Mouse (Mus musculus) stomach, postnatal 0 days (tissue): ENCODE results near the gene H2afv.

Experiments used
- CTCF ChIP-seq: IDR thresholded peaks from 2 replicates; pipeline ENCODE4 v1.5.1; 2016; ENCODE audit warnings: antibody characterized with exemption, low read depth, mild to moderate bottlenecking, moderate library complexity
- EP300 ChIP-seq: optimal IDR thresholded peaks from 2 replicates; pipeline ENCODE3; 2016; ENCODE audit warnings: antibody characterized with exemption

DNA sequence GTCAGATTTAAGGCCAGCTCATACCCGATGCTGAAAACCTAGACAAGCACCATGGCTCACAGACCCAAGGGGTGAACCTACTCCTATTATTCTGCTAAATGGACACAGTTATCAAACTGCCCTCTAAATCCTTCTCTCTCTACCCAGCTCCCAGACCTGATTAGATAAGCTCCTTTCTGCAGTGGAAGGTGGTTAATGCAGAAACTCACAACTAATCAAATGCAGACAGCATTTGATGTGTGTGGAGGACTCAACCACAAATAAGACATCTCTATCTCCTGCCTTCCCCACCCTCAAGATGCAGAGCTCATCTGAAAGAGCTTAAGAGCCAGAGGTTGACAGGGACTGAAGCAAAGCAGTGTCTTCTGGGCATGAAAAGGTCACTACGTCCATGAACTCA is 38.9 kb upstream of the H2afv start:
- TF ChIP-seq CTCF (no peak), EP300 (no peak)
